Mouse (Mus musculus) C2C12 (cell line): ENCODE data around the gene Tmem218.

Experiments
- CEBPB ChIP-seq: IDR thresholded peaks from one replicate; pipeline ENCODE4 v1.6.1; 2011; ENCODE audit warnings: low read depth, mild to moderate bottlenecking, control low read depth, moderate library complexity
- CTCF ChIP-seq: IDR thresholded peaks from one replicate; pipeline ENCODE4 v1.5.1; 2011; ENCODE audit not compliant: control insufficient read depth, insufficient read depth, insufficient read length
- MAX ChIP-seq: IDR thresholded peaks from one replicate; pipeline ENCODE4 v1.6.1; 2011; ENCODE audit warnings: mild to moderate bottlenecking, control low read depth
- USF1 ChIP-seq: IDR thresholded peaks from one replicate; pipeline ENCODE4 v1.6.1; 2011; ENCODE audit warnings: low read depth, mild to moderate bottlenecking, control low read depth, moderate library complexity

- TF ChIP-seq CTCF (no peak), USF1 (no peak), MAX (no peak), CEBPB (no peak)
Observed at GRCm38 (mm10) chr9:37188024-37188423, 20.0 kb upstream of the Tmem218 start.
